Mouse (Mus musculus) forebrain, embryonic 12.5 days (tissue): ENCODE data around the gene Lyrm1. TPM values are rescaled to one million over a fixed set of nuclear protein-coding genes. Genes with fewer than 3 reads are reported as not detected.
A peak's percentile ranks its signal among the peaks of the same experiment; 100 is the strongest.

Experiments
- ATAC-seq: fragments of 200-750 bp; cut with Nextera tagmentation; 2 replicates; pipeline ENCODE4 v1.8.0; 2017; ENCODE audit warnings: moderate TSS enrichment; ENCODE audit not compliant: low FRiP score
- H3K27ac ChIP-seq: fragments of 300-500 bp; sonication (generic); 2 replicates; pipeline ENCODE4 v1.5.1; 2016; ENCODE audit warnings: mild to moderate bottlenecking
- H3K27me3 ChIP-seq: fragments of 300-500 bp; sonication (generic); 2 replicates; pipeline ENCODE4 v1.6.1; 2016; ENCODE audit warnings: mild to moderate bottlenecking
- H3K36me3 ChIP-seq: fragments of 300-500 bp; sonication (generic); replicated peaks from 2 replicates; pipeline ENCODE4 v1.6.1; 2016; ENCODE audit warnings: mild to moderate bottlenecking
- H3K4me1 ChIP-seq: fragments of 300-500 bp; sonication (generic); 2 replicates; pipeline ENCODE4 v1.6.1; 2016
- H3K4me2 ChIP-seq: fragments of 300-500 bp; sonication (generic); 2 replicates; pipeline ENCODE4 v1.6.1; 2016; ENCODE audit warnings: mild to moderate bottlenecking, moderate library complexity
- H3K4me3 ChIP-seq: fragments of 300-500 bp; sonication (generic); replicated peaks from 2 replicates; pipeline ENCODE4 v1.5.1; 2016; ENCODE audit warnings: mild to moderate bottlenecking
- H3K9ac ChIP-seq: fragments of 300-500 bp; sonication (generic); 2 replicates; pipeline ENCODE4 v1.6.1; 2016; ENCODE audit warnings: mild to moderate bottlenecking
- H3K9me3 ChIP-seq: fragments of 300-500 bp; sonication (generic); 2 replicates; pipeline ENCODE4 v1.6.1; 2016
- WGBS: fragments of 180-500 bp; shearing (Covaris S2); methylation state at CpG from one replicate; pipeline ENCODE4 v1.1.7; 2016; 5-methylcytosine and 5-hydroxymethylcytosine counted together
- polyA plus RNA-seq: library from polyadenylated mRNA; unstranded; fragments of >200 nt; fragmentation: Nextera tagmentation; extraction: Ambion mirVana; gene quantifications from 2 replicates; pipeline ENCODE4 v1.2.1, GENCODE M21; 2016

Gene Lyrm1
- polyA plus RNA-seq, 1 experiment from 2014 or later, result 12.6 TPM

DNA sequence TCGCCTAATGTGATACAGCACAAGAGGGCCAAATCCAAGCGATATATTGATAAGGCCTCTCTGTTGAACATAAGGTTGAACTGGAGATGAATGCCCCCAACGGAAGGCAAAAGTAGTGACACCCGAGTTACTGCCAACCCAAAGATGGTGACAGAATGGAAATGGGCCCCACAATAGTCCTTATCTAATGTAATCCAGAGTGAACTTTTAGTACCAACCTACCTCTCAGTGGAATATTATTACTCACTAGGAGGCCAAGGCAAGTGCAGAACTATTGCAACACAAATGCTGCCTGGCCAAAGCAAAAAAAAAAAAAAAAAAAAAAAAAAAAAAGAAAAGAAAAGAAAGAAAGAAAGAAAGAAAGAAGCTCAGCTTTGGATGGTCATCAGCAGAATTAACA is 2.9 kb upstream of the Lyrm1 start:
- WGBS, result 91% methylated on average over 4 of the region's 4 CpGs
- Histone ChIP-seq H3K27ac (no peak overlapping the region), H3K27me3 (no peaks in the 10 kb centered on the region), H3K9me3 (no peaks in the 10 kb centered on the region), H3K4me2 (no peak overlapping the region), H3K36me3 (no peaks in the 10 kb centered on the region), H3K4me1 (peaks cover 27% of the 10 kb centered on the region), H3K4me3 (no peak overlapping the region), H3K9ac (no peak overlapping the region)
- ATAC-seq, result no peak

DNA sequence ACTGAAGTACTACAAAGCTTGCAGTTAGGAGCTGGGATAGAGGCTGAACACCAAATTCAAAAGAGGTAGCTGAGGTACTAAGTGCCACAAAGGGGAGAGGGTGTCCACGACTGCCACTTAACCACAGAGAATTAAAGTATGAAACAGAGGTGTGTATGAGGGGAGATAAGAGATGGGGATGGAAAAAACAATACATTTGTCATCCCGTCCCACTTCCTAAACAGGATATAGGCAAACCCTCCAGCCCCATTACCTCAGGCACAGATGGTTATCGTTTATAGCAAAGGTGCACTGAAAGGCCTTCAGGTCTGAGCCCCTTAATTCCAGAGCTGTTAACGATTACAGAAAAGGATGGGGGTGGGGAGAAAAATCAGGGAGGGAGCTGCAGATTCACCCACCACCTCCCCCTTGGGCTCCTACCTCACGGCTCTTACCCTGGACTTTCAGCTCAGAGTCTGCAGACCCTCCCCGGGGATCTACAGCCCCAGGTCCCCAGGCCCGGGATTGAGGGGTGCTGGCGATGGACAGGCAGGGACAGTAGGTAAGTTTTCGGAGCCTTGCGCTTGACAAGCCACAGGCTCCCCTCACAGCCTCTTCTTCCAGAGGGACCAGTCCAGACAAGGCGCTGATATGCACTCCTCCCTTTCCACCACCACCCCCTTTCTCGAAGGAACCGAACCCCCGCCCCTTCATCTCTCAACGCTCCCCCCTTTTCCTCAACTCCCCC is 680 bp upstream of the Lyrm1 start:
- Histone ChIP-seq H3K27me3 (no peaks in the 10 kb centered on the region), H3K4me1 (peaks cover 27% of the 10 kb centered on the region), H3K9me3 (no peaks in the 10 kb centered on the region), H3K4me2 (peak overlapping the region; percentile 76), H3K9ac (peak overlapping the region; percentile 80), H3K36me3 (no peaks in the 10 kb centered on the region), H3K27ac (peak overlapping the region; percentile 79), H3K4me3 (peak overlapping the region; percentile 72)
- peak; percentile 67 for ATAC-seq
- WGBS, result 2% methylated on average over 15 of the region's 15 CpGs

DNA sequence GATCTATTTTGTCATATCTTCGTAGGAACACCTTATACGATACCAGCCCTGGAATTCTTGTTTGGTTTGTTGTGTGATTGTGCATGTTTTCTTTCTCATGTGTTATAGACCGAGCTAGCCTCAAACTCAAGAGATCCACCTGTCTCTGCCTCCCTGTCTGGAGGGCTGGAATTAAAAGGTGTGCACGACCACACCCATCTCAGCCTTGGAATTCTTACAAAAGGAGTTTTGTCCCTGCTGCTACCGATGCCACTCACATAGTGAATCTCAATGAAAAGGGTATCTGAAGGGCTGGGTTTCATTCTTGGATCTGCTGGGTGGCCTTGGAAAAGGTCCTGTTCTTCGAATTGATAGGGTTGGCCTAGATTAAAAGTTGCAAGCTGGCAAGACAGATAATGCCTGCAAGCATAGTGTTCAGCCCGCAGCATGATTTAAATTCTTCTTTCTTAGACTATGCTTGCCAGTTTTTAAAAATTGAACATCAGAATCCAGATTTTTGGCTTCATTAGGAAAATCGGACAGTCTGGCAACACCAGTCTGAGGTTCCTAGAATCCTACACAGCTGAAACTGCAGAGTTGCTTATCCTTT is 2.0 kb downstream of the Lyrm1 start:
- 93% methylated on average over 8 of the region's 8 CpGs for WGBS
- no peak overlapping the region for H3K4me3 ChIP-seq
- no peaks in the 10 kb centered on the region for H3K36me3 ChIP-seq
- no peak for ATAC-seq
- H3K4me1 ChIP-seq, result peaks cover 27% of the 10 kb centered on the region
- no peak overlapping the region for H3K27ac ChIP-seq
- no peaks in the 10 kb centered on the region for H3K27me3 ChIP-seq
- H3K9me3 ChIP-seq, result no peaks in the 10 kb centered on the region
- H3K9ac ChIP-seq, result no peak overlapping the region
- no peak overlapping the region for H3K4me2 ChIP-seq

DNA sequence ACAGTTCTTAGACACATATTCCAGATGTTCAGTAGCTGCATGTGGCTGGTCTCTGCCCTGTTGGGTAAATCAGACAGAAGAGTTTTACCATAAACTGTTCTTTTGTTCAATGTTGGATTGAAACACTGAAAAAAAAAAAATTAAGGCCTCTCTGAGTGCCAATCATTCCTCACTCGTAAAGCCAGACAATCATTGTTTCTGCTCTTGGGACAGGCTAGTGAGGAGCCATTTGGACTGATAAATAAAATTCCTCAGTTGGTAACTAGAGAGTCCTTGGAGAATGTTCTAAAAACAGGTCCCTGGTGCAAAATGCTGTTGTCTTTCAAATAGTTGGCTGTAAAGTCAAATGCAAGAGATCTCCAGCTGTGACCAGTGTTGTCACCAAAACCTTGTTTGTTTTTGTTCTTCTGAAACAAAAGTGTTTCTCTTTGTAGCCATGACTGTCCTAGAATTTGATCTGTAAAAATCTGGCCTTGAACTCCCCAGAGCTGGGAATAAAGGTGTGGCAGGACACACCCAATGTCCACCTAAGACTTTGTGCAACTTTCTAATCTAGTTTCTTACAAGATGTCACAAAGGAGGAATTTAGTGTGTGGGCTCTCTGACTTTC is 2.7 kb downstream of the Lyrm1 start:
- Histone ChIP-seq H3K4me3 (no peak overlapping the region), H3K27me3 (no peaks in the 10 kb centered on the region), H3K4me2 (no peak overlapping the region), H3K27ac (no peak overlapping the region), H3K9ac (no peak overlapping the region), H3K9me3 (no peaks in the 10 kb centered on the region), H3K36me3 (no peaks in the 10 kb centered on the region), H3K4me1 (peaks cover 23% of the 10 kb centered on the region)
- WGBS, result 83% methylated on average over 1 of the region's 1 CpGs
- ATAC-seq, result no peak

DNA sequence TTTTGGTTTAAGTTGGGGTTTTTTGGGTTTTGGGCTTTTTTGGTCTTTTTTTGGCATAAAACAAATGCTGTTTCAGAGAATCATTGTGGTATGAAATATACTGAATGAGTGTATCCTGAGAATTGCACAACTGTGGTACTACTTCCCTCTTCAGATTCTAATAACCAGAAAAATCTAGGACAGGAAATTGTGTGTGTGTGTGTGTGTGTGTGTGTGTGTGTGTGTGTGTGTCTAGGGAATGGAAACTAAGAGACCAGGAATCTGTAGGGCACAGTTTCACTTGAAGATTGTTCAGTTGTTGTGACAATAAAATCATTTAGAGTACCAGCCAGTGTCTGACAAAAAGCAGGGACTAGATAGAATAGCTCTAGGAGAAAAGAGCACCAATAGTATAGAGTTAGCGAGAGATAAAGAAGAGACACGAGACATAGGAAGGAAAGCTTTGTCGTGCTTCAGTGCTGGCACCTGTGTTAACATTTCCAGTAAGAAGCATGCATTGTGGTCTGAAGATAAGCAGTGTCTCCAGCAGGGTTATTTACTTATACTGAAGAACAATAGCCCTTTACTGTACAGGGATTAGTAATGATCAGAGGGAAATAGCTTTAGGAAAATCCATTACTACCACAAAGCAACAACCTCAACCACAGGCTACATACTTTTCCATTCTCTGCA is 3.9 kb downstream of the Lyrm1 start:
- Histone ChIP-seq H3K27ac (no peak overlapping the region), H3K4me1 (peaks cover 13% of the 10 kb centered on the region), H3K27me3 (no peaks in the 10 kb centered on the region), H3K4me3 (no peak overlapping the region), H3K9ac (no peak overlapping the region), H3K9me3 (no peaks in the 10 kb centered on the region), H3K4me2 (no peak overlapping the region), H3K36me3 (no peaks in the 10 kb centered on the region)
- 69% methylated on average over 3 of the region's 3 CpGs for WGBS
- no peak for ATAC-seq

DNA sequence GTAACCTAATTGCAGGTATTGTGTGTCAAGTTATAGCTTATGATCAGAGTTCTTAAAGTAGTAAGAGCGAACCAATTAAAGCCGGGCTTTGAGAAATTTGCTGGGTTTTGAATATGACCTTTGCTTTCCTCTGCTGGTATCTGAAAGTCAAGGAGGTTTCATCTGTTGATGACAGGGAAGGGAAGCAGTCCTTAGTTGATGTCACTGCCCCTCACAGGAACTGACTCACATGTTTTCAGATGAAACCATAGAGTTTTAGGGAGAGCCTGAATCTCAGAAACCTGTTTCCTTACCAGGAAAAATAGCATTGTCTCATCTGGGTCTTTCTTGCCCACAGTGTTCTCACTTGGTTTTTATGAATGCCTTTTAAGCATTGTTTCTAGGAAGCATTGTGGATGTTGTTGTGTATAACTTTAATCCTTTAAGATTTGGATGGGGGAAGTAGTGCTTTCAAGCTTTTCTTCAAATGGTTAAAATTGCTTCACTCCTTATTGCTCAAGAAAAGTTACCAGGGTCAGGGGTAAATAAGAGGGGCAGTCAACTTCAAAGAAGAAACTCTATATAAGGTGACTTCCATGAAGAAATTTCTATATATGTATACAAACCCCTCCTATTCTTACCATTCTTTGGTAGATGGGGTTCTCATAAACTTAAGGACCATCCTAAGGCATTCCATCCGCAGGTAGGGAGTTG is 11.0 kb downstream of the Lyrm1 start:
- no peaks in the 10 kb centered on the region for H3K27me3 ChIP-seq
- no peak overlapping the region for H3K27ac ChIP-seq
- no peak overlapping the region for H3K4me3 ChIP-seq
- no peaks in the 10 kb centered on the region for H3K4me1 ChIP-seq
- H3K9me3 ChIP-seq, result no peaks in the 10 kb centered on the region
- H3K9ac ChIP-seq, result no peak overlapping the region
- WGBS, result 92% methylated on average over 3 of the region's 3 CpGs
- no peak for ATAC-seq
- no peak overlapping the region for H3K4me2 ChIP-seq
- H3K36me3 ChIP-seq, result no peaks in the 10 kb centered on the region

DNA sequence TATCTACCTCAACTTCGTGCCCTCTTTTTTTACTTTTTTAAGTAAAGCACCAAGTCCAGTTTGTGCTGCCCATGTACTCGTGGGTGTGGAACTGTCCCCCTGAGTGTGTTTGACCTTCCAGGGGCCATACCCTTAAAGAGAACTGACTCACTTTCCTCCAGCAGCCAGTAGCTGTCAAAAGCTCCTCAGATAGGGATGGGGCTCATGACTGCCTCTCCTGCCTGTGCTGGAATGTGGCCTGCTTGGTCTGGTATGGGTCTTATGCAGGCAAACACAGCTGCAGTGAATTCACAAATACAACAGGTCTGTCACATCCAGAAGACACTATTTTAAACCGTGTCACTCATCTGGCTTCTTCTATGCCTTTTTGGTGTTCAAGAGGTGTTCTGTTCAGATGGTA is 16.1 kb downstream of the Lyrm1 start:
- Histone ChIP-seq H3K4me2 (no peak overlapping the region), H3K4me1 (no peaks in the 10 kb centered on the region), H3K9me3 (no peaks in the 10 kb centered on the region), H3K27ac (no peak overlapping the region), H3K27me3 (no peaks in the 10 kb centered on the region), H3K4me3 (no peak overlapping the region), H3K36me3 (no peaks in the 10 kb centered on the region), H3K9ac (no peak overlapping the region)
- no peak for ATAC-seq
- WGBS, result 66% methylated on average over 3 of the region's 3 CpGs

DNA sequence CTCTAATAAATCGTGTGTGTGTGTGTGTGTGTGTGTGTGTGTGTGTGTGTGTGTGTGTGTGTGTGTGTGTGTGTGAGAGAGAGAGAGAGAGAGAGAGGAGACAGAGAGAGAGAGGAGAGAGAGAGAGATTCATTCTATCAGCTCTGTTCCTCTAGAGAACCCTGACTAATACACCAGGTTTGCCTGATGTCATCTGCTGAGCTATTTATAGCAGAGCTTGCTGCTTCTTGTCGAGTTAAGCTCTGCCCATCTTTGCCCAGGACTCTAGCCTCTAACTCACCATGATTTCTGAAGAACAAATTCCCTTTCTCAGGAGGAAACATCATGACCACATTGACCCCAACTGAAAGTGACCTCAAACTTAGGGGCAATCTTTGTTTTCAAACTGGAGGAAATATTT is 24.8 kb downstream of the Lyrm1 start:
- Histone ChIP-seq H3K4me2 (no peak overlapping the region), H3K4me3 (no peak overlapping the region), H3K36me3 (no peaks in the 10 kb centered on the region), H3K9me3 (no peaks in the 10 kb centered on the region), H3K27me3 (no peaks in the 10 kb centered on the region), H3K27ac (no peak overlapping the region), H3K9ac (no peak overlapping the region), H3K4me1 (no peaks in the 10 kb centered on the region)
- WGBS, result 62% methylated on average over 2 of the region's 2 CpGs
- no peak for ATAC-seq

DNA sequence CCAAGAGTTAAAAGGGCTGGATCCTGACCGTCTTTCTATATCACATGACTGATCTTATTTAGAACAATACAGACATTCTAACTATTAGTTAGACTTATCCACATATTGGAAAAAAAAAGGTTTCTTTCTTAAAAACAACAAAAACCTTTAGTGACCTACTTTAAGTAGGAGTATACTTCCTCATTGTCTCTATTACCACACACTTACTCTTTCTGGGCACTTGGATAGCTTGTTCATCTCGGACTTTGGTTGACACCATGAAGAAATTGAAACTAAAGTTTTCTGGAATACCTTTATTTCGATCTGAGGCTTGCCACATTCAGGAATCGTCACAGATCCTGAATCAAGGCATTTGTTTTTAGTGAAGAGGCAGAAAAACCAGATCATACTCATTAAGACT is 25.4 kb downstream of the Lyrm1 start:
- Histone ChIP-seq H3K9me3 (no peaks in the 10 kb centered on the region), H3K4me3 (no peak overlapping the region)
- ATAC-seq, result no peak

DNA sequence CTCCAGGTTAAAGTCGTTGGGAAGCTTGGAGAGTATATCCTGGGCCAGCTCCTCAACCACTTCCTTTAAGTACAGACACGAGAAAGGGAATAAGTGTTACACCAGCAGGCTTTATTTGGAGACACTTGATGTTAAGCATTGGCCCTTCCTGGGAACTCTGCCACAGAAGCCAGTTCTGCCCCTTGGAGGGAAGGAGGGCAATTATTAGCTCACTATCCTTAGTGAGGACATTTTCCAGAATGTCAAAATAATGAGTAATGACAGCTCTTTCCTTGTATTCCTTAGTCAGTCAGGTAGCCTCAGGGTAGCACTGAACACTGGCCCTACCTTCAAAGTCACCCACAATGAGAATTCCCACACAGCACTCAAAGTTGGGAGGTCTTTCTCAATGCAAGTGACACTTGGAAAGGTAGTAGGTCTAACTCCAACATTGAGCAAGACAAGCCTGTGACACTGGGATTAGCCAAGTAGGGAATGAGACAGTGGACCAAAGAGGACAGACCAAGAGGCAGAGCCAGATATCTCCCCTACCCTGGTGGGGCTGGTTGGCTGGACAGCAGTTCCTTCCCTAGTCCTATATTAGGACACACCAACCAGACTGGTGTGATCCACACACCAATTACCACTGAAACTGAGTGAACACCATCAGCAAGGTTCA is 33.3 kb downstream of the Lyrm1 start:
- WGBS, result 74% methylated on average over 2 of the region's 2 CpGs

More for the DNA sequence above, 25.4 kb downstream of the Lyrm1 start:
- WGBS, result 87% methylated on average over 4 of the region's 4 CpGs
- Histone ChIP-seq H3K27me3 (no peaks in the 10 kb centered on the region), H3K27ac (no peak overlapping the region), H3K4me2 (no peak overlapping the region), H3K4me1 (no peaks in the 10 kb centered on the region), H3K36me3 (no peaks in the 10 kb centered on the region), H3K9ac (no peak overlapping the region)

DNA sequence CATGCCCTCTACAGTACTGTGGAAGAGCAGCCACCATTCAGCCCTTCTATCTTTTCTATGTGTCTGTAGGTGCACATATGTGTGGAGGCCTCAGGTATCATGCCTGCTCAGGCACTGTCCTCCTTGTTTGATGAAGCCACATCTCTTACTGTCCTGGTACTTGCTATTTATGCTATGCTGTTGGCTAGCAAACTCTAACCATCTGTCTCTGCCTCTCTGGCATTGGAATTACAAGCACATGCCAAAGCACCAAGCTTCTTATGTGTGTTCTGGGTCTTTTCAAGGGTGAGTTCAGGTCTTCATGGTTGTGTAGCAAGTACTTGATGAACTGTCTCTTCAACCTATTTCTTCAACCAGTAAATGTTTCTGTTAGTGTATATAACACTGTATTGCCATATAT is 40.7 kb downstream of the Lyrm1 start:
- Histone ChIP-seq H3K27ac (no peak overlapping the region), H3K36me3 (no peaks in the 10 kb centered on the region), H3K4me1 (no peaks in the 10 kb centered on the region), H3K9me3 (no peaks in the 10 kb centered on the region), H3K4me3 (no peak overlapping the region), H3K4me2 (no peak overlapping the region), H3K9ac (no peak overlapping the region), H3K27me3 (no peaks in the 10 kb centered on the region)
- ATAC-seq, result no peak

More for the DNA sequence above, 33.3 kb downstream of the Lyrm1 start:
- Histone ChIP-seq H3K36me3 (no peaks in the 10 kb centered on the region), H3K27me3 (no peaks in the 10 kb centered on the region), H3K9me3 (no peaks in the 10 kb centered on the region), H3K4me2 (no peak overlapping the region), H3K9ac (no peak overlapping the region), H3K4me1 (no peaks in the 10 kb centered on the region), H3K4me3 (no peak overlapping the region), H3K27ac (no peak overlapping the region)
- no peak for ATAC-seq

DNA sequence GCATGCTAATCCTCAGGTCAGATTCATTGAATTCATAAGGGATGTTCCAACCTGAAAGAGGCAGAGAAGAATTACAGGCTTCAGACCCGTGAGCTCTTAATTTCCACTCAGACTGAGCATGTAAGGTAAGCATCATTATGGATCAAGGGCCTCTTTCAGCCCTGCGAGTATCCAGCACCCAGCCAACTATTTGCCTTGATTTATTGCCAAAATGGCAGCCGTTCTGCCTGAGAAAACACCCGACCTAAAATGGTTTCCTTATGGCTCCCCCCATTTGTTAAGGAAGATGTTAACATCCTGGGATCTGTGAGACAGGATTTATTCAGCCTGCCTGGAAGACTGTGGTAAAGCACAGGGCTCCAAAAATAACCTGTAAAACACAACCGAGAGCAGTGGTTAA is 41.4 kb downstream of the Lyrm1 start:
- no peaks in the 10 kb centered on the region for H3K36me3 ChIP-seq
- no peak overlapping the region for H3K4me3 ChIP-seq
- H3K27me3 ChIP-seq, result no peaks in the 10 kb centered on the region
- WGBS, result 85% methylated on average over 5 of the region's 5 CpGs
- no peak overlapping the region for H3K27ac ChIP-seq
- H3K9ac ChIP-seq, result no peak overlapping the region
- H3K4me2 ChIP-seq, result no peak overlapping the region
- no peak for ATAC-seq
- H3K9me3 ChIP-seq, result no peaks in the 10 kb centered on the region
- no peaks in the 10 kb centered on the region for H3K4me1 ChIP-seq
